Mouse (Mus musculus) hindbrain, postnatal 0 days (tissue): Measurements from ENCODE around the gene Hadhb. TPM values are rescaled to one million over a fixed set of nuclear protein-coding genes. Genes with fewer than 3 reads are reported as not detected.

Source experiments
- ATAC-seq: fragments of 200-750 bp; cut with Nextera tagmentation; 2 replicates; pipeline ENCODE4 v1.8.0; 2017; ENCODE audit warnings: mild to moderate bottlenecking, moderate TSS enrichment, moderate library complexity
- DNase-seq: peaks from one replicate; pipeline ENCODE4 v3.0.0-alpha.2; 2015; ENCODE audit warnings: low spot score
- H3K27ac ChIP-seq: fragments of 300-500 bp; sonication (generic); 2 replicates; pipeline ENCODE4 v1.5.1; 2014; ENCODE audit warnings: mild to moderate bottlenecking
- H3K27me3 ChIP-seq: fragments of 300-500 bp; sonication (generic); 2 replicates; pipeline ENCODE4 v1.6.1; 2014; ENCODE audit warnings: low read length, mixed read lengths; ENCODE audit not compliant: insufficient read depth
- H3K36me3 ChIP-seq: fragments of 300-500 bp; sonication (generic); 2 replicates; pipeline ENCODE4 v1.6.1; 2014; ENCODE audit warnings: low read length, mixed read lengths; ENCODE audit not compliant: insufficient read depth
- H3K4me1 ChIP-seq: fragments of 300-500 bp; sonication (generic); 2 replicates; pipeline ENCODE4 v1.6.1; 2014; ENCODE audit warnings: antibody characterized with exemption, low read length, mixed read lengths; ENCODE audit not compliant: insufficient read depth
- H3K4me2 ChIP-seq: fragments of 300-500 bp; sonication (generic); 2 replicates; pipeline ENCODE4 v1.6.1; 2014; ENCODE audit warnings: low read depth, mild to moderate bottlenecking, low read length, moderate library complexity, mixed read lengths
- H3K4me3 ChIP-seq: fragments of 300-500 bp; sonication (generic); 2 replicates; pipeline ENCODE4 v1.5.1; 2014; ENCODE audit warnings: low read length
- H3K9ac ChIP-seq: fragments of 300-500 bp; sonication (generic); replicated peaks from 2 replicates; pipeline ENCODE4 v1.6.1; 2014; ENCODE audit warnings: mild to moderate bottlenecking, low read length, moderate library complexity, mixed read lengths
- H3K9me3 ChIP-seq: fragments of 300-500 bp; sonication (generic); 2 replicates; pipeline ENCODE4 v1.6.1; 2016; ENCODE audit warnings: low read length, mixed read lengths
- CTCF ChIP-seq: IDR thresholded peaks from 2 replicates; pipeline ENCODE4 v1.5.1; 2016; ENCODE audit warnings: antibody characterized with exemption, control low read depth, low read depth
- WGBS: fragments of 180-500 bp; shearing (Covaris S2); extraction: QIAGEN DNeasy Blood & Tissue Kit; methylation state at CpG from one replicate; pipeline ENCODE4 v1.1.7; 2014; 5-methylcytosine and 5-hydroxymethylcytosine counted together
- polyA plus RNA-seq: library from polyadenylated mRNA; unstranded; fragments of >200 nt; fragmentation: Nextera tagmentation; extraction: Ambion mirVana; gene quantifications from 2 replicates; pipeline ENCODE4 v1.2.1, GENCODE M21; 2015
- total RNA-seq: library from RNA; depleted of rRNA; stranded (reverse); fragments of >200 nt; gene quantifications from 2 replicates; pipeline ENCODE4 v1.2.3, GENCODE M21; 2014

Hadhb gene
- total and polyA plus RNA-seq, 2 experiments from 2014 or later = 59.9 to 68.3 TPM

DNA sequence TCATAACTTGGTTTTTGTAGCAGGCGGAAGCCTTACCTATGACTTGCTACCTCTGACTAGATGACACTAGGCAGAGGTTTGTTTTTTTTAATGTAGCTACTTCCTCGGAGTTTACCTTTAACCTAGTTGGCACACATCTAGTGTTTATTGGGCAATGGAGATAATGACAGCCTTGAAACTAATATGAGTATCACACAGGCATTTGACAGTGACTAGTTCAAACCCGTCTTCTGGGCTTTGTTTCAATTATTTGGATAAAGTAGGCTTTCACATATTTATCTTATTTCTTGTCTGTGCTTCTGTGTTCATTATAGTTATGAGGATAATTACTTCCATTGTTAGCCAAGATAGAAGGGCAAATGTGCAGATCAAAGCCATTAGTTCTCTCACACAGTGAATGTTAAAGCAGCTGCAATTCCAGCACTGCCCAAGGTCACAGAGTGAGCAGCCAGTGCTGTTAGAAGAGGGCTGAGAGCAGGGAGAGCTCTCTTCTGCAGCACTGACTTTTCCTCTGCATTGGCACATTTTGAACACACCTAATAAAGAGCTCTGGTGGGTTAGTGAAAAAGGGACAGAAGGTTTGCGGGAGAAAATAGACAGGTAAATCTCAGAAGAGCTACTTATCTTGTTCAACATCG, 15.4 kb downstream of the Hadhb start:
- DNase-seq (no peak), ATAC-seq (no peak)
- Histone ChIP-seq H3K4me1 (no peaks in the 10 kb centered on the region), H3K27ac (no peak overlapping the region; the same call in 1 of the 2 replicates), H3K4me2 (no peak overlapping the region), H3K36me3 (peaks cover 32% of the 10 kb centered on the region), H3K9ac (no peak overlapping the region), H3K4me3 (no peak overlapping the region), H3K27me3 (no peaks in the 10 kb centered on the region), H3K9me3 (no peaks in the 10 kb centered on the region)
- no peak for TF ChIP-seq CTCF
- 83% methylated on average over 5 of the region's 5 CpGs for WGBS

DNA sequence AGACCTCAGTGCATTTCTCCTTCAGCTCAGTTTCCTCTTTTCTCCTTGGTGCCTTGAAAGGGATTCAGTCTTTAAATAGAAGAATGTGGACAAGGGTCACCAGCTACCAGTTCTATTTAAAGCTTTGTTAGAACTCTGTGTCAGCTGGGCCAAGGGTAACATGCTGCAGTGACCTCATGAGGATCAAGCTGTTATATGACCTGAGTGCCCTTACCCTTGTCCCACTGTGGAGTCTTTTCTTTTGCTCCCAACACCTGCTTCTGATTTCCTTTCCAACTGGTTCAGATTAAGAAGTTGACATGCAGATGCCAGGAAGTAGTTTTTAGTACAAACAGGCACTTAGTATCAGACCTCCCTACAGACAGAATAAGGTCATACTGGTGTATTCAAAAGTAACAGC, 17.1 kb downstream of the Hadhb start:
- H3K4me2 ChIP-seq = no peak overlapping the region
- peaks cover 46% of the 10 kb centered on the region for H3K36me3 ChIP-seq
- H3K9me3 ChIP-seq = no peaks in the 10 kb centered on the region
- H3K27me3 ChIP-seq = no peaks in the 10 kb centered on the region
- ATAC-seq (no peak), DNase-seq (no peak)
- no peaks in the 10 kb centered on the region for H3K4me1 ChIP-seq
- TF ChIP-seq CTCF = no peak
- no peak overlapping the region for H3K27ac ChIP-seq
- H3K9ac ChIP-seq = no peak overlapping the region
- H3K4me3 ChIP-seq = no peak overlapping the region

DNA sequence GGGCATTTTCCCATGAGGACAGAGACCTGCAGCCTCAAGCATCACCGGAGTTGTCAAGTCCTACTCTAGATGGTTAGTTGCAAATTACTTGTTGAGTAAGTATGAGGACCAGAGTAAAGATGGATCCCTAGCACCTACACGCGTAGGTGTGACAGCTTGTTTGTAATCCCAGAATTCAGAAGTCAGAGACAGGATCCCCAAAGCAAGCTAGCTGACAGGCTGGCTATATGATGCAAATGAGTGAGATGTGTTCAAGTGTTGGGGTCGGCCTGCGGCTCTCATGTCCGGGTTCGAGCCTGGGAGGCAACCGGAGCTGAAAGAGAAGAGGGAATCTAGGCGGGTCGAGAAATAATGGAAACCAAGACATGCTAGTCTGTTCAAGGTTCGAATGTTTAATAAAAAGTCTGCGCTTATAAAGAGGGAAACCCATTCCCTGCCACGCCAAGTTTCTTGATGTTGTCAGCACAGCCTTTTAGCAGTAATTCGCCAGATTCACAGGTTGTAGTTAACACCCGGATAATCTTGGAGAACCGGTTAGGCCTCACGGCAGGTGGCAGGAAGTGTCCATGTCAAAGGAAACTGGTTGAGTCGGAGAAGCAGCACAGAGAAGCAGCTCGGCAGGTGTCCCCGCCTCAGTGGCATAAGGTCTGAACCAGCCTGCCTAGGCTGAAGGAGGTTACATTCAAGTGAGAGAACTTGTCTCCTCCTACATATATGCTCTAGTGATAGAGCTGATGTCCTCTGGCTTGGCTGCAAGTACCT, 18.1 kb downstream of the Hadhb start:
- peaks cover 46% of the 10 kb centered on the region for H3K36me3 ChIP-seq
- no peak overlapping the region for H3K4me3 ChIP-seq
- H3K27ac ChIP-seq = no peak overlapping the region
- DNase-seq = no peak
- H3K4me1 ChIP-seq = no peaks in the 10 kb centered on the region
- no peaks in the 10 kb centered on the region for H3K9me3 ChIP-seq
- WGBS = 56% methylated on average over 20 of the region's 20 CpGs
- no peak overlapping the region for H3K9ac ChIP-seq
- no peak for TF ChIP-seq CTCF
- no peaks in the 10 kb centered on the region for H3K27me3 ChIP-seq
- no peak overlapping the region for H3K4me2 ChIP-seq
- ATAC-seq = no peak

DNA sequence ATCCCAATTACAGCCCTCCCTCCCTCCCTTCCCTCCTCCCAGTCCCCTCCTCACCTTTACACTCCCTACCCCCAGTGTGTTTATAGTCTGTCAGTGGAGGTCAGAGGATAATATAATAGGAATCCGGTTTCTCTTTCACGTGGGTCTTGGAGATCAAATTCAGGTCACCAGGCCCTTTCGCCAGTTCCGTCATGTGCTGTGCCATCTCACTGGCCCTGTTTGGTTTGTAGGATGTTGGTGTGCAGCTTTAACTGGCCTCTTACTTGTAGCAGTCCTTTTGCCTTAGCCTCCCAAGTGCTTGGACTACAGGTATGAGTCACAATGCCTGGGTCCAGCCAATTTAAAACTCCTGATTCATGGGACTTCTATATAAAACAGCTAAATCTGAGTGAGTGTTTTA, 20.8 kb downstream of the Hadhb start:
- Histone ChIP-seq H3K27me3 (no peaks in the 10 kb centered on the region), H3K9ac (no peak overlapping the region), H3K36me3 (peaks cover 40% of the 10 kb centered on the region), H3K27ac (no peak overlapping the region), H3K9me3 (no peaks in the 10 kb centered on the region), H3K4me2 (no peak overlapping the region), H3K4me3 (no peak overlapping the region), H3K4me1 (no peaks in the 10 kb centered on the region)
- TF ChIP-seq CTCF = no peak
- 76% methylated on average over 4 of the region's 4 CpGs for WGBS
- DNase-seq = no peak
- ATAC-seq = no peak

DNA sequence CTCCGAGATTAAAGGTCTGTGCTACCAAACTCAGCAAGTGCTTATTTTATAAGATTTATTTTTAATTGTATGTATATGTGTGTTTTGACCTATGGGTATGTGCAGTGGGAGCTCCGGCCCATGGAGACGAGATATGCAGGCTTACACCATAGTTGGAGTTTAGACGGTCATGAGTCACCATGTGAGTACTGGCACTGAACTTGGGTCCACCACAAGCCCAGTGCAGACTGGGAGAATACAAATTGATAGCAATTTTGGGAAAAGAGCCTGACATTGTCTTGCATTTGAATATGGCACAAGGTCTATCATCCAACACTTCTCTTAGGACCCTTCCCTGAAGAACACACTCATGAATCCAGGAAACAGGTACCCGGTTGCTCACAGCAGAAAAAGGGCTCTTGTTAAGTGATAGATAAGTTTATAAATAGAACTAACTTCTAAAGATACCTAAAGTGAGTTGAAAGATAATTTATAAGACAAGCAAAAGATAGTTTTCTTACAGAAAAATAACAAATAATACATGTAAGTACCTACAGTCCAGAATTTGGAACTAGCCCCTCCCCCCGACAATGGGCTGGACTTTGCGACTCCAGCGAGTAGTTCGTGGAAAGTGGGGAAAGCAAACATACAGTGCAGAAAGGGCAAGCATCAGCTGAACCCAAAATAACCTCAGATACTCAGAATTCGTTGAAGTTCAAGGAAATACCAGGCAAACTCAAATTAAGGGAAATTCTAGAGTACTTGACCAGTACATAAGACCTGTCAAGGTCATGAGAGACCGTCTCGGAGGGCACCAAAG, 32.8 kb downstream of the Hadhb start:
- peaks cover 20% of the 10 kb centered on the region for H3K36me3 ChIP-seq
- WGBS = 94% methylated on average over 12 of the region's 12 CpGs
- no peak overlapping the region for H3K27ac ChIP-seq
- no peak overlapping the region for H3K4me3 ChIP-seq
- TF ChIP-seq CTCF = no peak
- H3K9me3 ChIP-seq = no peaks in the 10 kb centered on the region
- no peak overlapping the region for H3K9ac ChIP-seq
- H3K4me1 ChIP-seq = no peaks in the 10 kb centered on the region
- no peak overlapping the region for H3K4me2 ChIP-seq
- ATAC-seq (no peak), DNase-seq (no peak)
- no peaks in the 10 kb centered on the region for H3K27me3 ChIP-seq

DNA sequence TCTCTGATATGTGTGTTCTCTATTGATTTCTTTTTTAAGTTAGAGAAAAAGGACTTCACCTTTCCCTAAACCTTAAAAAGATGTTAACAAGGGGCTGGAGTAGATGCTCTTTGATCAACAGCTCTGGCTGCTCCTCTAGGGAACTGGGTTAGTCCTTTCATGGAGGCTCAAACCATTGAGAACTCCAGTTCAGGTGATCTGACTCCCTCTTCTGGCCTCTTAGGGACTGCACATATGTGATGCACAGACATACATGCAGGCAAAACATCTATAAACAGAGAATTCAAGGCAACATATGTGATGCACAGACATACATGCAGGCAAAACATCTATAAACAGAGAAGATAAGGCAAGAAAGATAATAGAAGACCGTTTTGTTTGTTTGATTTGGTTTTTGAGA, 37.4 kb downstream of the Hadhb start:
- Histone ChIP-seq H3K36me3 (no peaks in the 10 kb centered on the region), H3K27ac (no peak overlapping the region), H3K27me3 (no peaks in the 10 kb centered on the region), H3K9me3 (no peaks in the 10 kb centered on the region), H3K4me1 (no peaks in the 10 kb centered on the region), H3K9ac (no peak overlapping the region), H3K4me3 (no peak overlapping the region), H3K4me2 (no peak overlapping the region)
- DNase-seq (no peak), ATAC-seq (no peak)
- peak; percentile 24; the same call in 1 of the 2 replicates for TF ChIP-seq CTCF
- 91% methylated on average over 1 of the region's 1 CpGs for WGBS
